Mouse (Mus musculus) retina, postnatal 1 day (tissue): Measurements from ENCODE around the gene Ccdc38.

ENCODE experiments used
- DNase-seq: peaks from one replicate; pipeline ENCODE4 v3.0.0-alpha.2; 2012

Ccdc38 gene

GRCm38 (mm10) chr10:93540431-93541210 lies at the start of gene Ccdc38:
TSS of gene Ccdc38 (plus strand) at chr10:93540632.
- no peak for DNase-seq

- DNase-seq: peak; percentile 32
Observed at GRCm38 (mm10) chr10:93500864-93501263, 39.6 kb upstream of the Ccdc38 start.

- peak; percentile 60 for DNase-seq
Observed at GRCm38 (mm10) chr10:93501346-93501745, 39.1 kb upstream of the Ccdc38 start.

- DNase-seq: peak; percentile 55
Observed at GRCm38 (mm10) chr10:93508383-93508970, 32.0 kb upstream of the Ccdc38 start.

GRCm38 (mm10) chr10:93509532-93510153 lies 30.8 kb upstream of the Ccdc38 start:
- DNase-seq: no peak

- peak; percentile 35 for DNase-seq
Observed at GRCm38 (mm10) chr10:93515419-93515818, 25.0 kb upstream of the Ccdc38 start.

GRCm38 (mm10) chr10:93515927-93516326 lies 24.5 kb upstream of the Ccdc38 start:
- DNase-seq: no peak

- DNase-seq: no peak
Observed at GRCm38 (mm10) chr10:93517754-93518153, 22.7 kb upstream of the Ccdc38 start.

- no peak for DNase-seq
Observed at GRCm38 (mm10) chr10:93518186-93518585, 22.2 kb upstream of the Ccdc38 start.

GRCm38 (mm10) chr10:93518620-93519019 lies 21.8 kb upstream of the Ccdc38 start:
- DNase-seq: no peak

GRCm38 (mm10) chr10:93519159-93519558 lies 21.3 kb upstream of the Ccdc38 start:
- no peak for DNase-seq

GRCm38 (mm10) chr10:93519756-93520155 lies 20.7 kb upstream of the Ccdc38 start:
- no peak for DNase-seq

GRCm38 (mm10) chr10:93520994-93521393 lies 19.4 kb upstream of the Ccdc38 start:
- no peak for DNase-seq

- DNase-seq: no peak
Observed at GRCm38 (mm10) chr10:93525329-93525728, 15.1 kb upstream of the Ccdc38 start.

GRCm38 (mm10) chr10:93538287-93538686 lies 2.1 kb upstream of the Ccdc38 start:
- DNase-seq: no peak

- no peak for DNase-seq
Observed at GRCm38 (mm10) chr10:93538818-93539217, 1.6 kb upstream of the Ccdc38 start.

GRCm38 (mm10) chr10:93539775-93540430 lies 529 bp upstream of the Ccdc38 start, which contains the start of gene Amdhd1:
TSS of gene Amdhd1 (minus strand) at chr10:93540033.
- peak; percentile 94 for DNase-seq

- DNase-seq: no peak
Observed at GRCm38 (mm10) chr10:93541585-93541984, 1.2 kb downstream of the Ccdc38 start.

- DNase-seq: peak; percentile 5
Observed at GRCm38 (mm10) chr10:93542356-93542755, 1.9 kb downstream of the Ccdc38 start.

- DNase-seq: peak; percentile 55
Observed at GRCm38 (mm10) chr10:93543176-93543575, 2.7 kb downstream of the Ccdc38 start.

GRCm38 (mm10) chr10:93544172-93544571 lies 3.7 kb downstream of the Ccdc38 start:
- DNase-seq: peak; percentile 27

GRCm38 (mm10) chr10:93547741-93548270 lies 7.4 kb downstream of the Ccdc38 start:
- no peak for DNase-seq

- peak; percentile 88 for DNase-seq
Observed at GRCm38 (mm10) chr10:93548991-93549390, 8.6 kb downstream of the Ccdc38 start.
